Mouse (Mus musculus) cerebellum, adult 11 months (tissue): ENCODE measurements around the gene Ifrd2.

ENCODE experiments used
- DNase-seq: peaks from one replicate; pipeline ENCODE4 v3.0.0; 2022

The Ifrd2 gene

GRCm38 (mm10) chr9:107600745-107601144 lies 13.3 kb downstream of the Ifrd2 start:
- DNase-seq: no peak

- DNase-seq: no peak
Measured at GRCm38 (mm10) chr9:107601275-107601674, 13.8 kb downstream of the Ifrd2 start.

GRCm38 (mm10) chr9:107602068-107602648 lies 14.7 kb downstream of the Ifrd2 start:
- DNase-seq: peak; percentile 90

- no peak for DNase-seq
Measured at GRCm38 (mm10) chr9:107603251-107603650, 15.8 kb downstream of the Ifrd2 start.

GRCm38 (mm10) chr9:107605041-107605661 lies 17.7 kb downstream of the Ifrd2 start:
- DNase-seq: no peak

GRCm38 (mm10) chr9:107606591-107606990 lies 19.1 kb downstream of the Ifrd2 start:
- DNase-seq: no peak

- no peak for DNase-seq
Measured at GRCm38 (mm10) chr9:107607036-107607435, 19.6 kb downstream of the Ifrd2 start.

GRCm38 (mm10) chr9:107607653-107608245 lies 20.3 kb downstream of the Ifrd2 start:
- DNase-seq: no peak

- DNase-seq: no peak
Measured at GRCm38 (mm10) chr9:107608741-107609432, 21.4 kb downstream of the Ifrd2 start, which contains the start of gene Sema3b. TSS of gene Sema3b (minus strand) at chr9:107609229.

- no peak for DNase-seq
Measured at GRCm38 (mm10) chr9:107609433-107609830, 22.0 kb downstream of the Ifrd2 start.

GRCm38 (mm10) chr9:107611456-107612190 lies 24.2 kb downstream of the Ifrd2 start:
- DNase-seq: no peak

GRCm38 (mm10) chr9:107612191-107612944 lies 24.9 kb downstream of the Ifrd2 start:
- peak; percentile 99 for DNase-seq

GRCm38 (mm10) chr9:107612945-107613569 lies 25.6 kb downstream of the Ifrd2 start:
- no peak for DNase-seq

GRCm38 (mm10) chr9:107615035-107615434 lies 27.6 kb downstream of the Ifrd2 start:
- DNase-seq: no peak

GRCm38 (mm10) chr9:107617461-107617860 lies 30.0 kb downstream of the Ifrd2 start:
- no peak for DNase-seq

GRCm38 (mm10) chr9:107618098-107618497 lies 30.7 kb downstream of the Ifrd2 start:
- no peak for DNase-seq

GRCm38 (mm10) chr9:107618778-107619545 lies 31.5 kb downstream of the Ifrd2 start:
- no peak for DNase-seq

- no peak for DNase-seq
Measured at GRCm38 (mm10) chr9:107619546-107619879, 32.1 kb downstream of the Ifrd2 start.

GRCm38 (mm10) chr9:107620954-107621353 lies 33.5 kb downstream of the Ifrd2 start:
- DNase-seq: no peak

- no peak for DNase-seq
Measured at GRCm38 (mm10) chr9:107624539-107624938, 37.1 kb downstream of the Ifrd2 start.

GRCm38 (mm10) chr9:107624951-107625350 lies 37.5 kb downstream of the Ifrd2 start:
- DNase-seq: no peak
